8 mouse cellular contexts compared by ENCODE assay signal in the genomic region with DNA sequence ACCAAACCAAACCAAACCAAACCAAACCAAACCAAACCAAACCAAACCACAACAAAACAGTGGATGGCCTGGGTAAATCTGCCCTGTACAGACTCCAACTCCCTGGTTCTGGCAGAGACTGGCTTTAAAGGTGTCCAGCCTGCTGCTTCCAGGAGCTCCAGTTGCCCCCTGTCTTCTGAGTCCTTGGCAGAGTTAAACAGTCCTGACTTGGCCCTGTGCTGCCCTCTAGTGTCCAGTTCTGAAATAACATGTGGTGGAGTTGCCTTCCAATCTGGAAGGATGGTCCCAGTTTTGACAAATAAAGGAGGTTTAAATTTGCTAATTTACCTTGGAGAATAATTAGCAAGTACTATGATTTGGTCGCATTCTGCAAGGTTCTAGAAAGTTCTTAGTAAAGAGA.
DNase-seq lines count a peak whose midpoint lies in the region; ATAC-seq and TF ChIP-seq lines count a peak whose summit lies in the region.

No protein-coding gene starts in this region.

- no peaks in the 10 kb centered on the region for H3K36me3 ChIP-seq in liver, adult 2 months (ENCODE audit: control insufficient read depth, insufficient read depth, low read length)
- H3K36me3 ChIP-seq in liver, embryonic 11.5 days (ENCODE audit: control insufficient read depth, insufficient read depth, low read length): no peaks in the 10 kb centered on the region

- no peaks in the 10 kb centered on the region for H3K27me3 ChIP-seq in liver, adult 2 months (ENCODE audit: control insufficient read depth, insufficient read depth, low read length)
- no peaks in the 10 kb centered on the region for H3K27me3 ChIP-seq in liver, embryonic 11.5 days (replicated peaks; ENCODE audit: control insufficient read depth, insufficient read depth, low read length)

- no peaks in the 10 kb centered on the region for H3K79me2 ChIP-seq in liver, adult 2 months (ENCODE audit: control insufficient read depth, insufficient read depth, low read length)

- 0% methylated on average over 1 of the region's 1 CpGs for WGBS in liver, adult 2 months
- WGBS in liver, embryonic 11.5 days: 2% methylated on average over 1 of the region's 1 CpGs

- no peak overlapping the region for H3K27ac ChIP-seq in liver, adult 2 months (replicated peaks; ENCODE audit: insufficient read depth, low read depth, low read length)
- H3K27ac ChIP-seq in liver, embryonic 11.5 days (ENCODE audit: low read depth, low read length): no peak overlapping the region

- H3K4me1 ChIP-seq in liver, adult 2 months (ENCODE audit: control insufficient read depth, insufficient read depth, low read length): no peaks in the 10 kb centered on the region
- peaks cover 4% of the 10 kb centered on the region; the same call in 1 of the 2 replicates for H3K4me1 ChIP-seq in liver, embryonic 11.5 days (replicated peaks; ENCODE audit: control insufficient read depth, insufficient read depth, low read length)

- no peak for TF ChIP-seq POLR2A in liver, adult 2 months (IDR thresholded peaks at IDR 0.05; ENCODE audit: extremely low read depth, insufficient read depth, low read length)

- no peak overlapping the region for H3K4me2 ChIP-seq in liver, embryonic 11.5 days

- no peaks in the 10 kb centered on the region for H3K9me3 ChIP-seq in liver, embryonic 11.5 days (ENCODE audit: control insufficient read depth, low read length)

- peak; percentile 82 for TF ChIP-seq CTCF in liver, adult 2 months (IDR thresholded peaks at IDR 0.05; ENCODE audit: low read depth, low read length)

- H3K4me3 ChIP-seq in liver, adult 2 months (ENCODE audit: insufficient read depth, low read depth, low read length): no peak overlapping the region
- no peak overlapping the region for H3K4me3 ChIP-seq in liver, embryonic 11.5 days (ENCODE audit: low read depth, low read length)

- intact Hi-C loops in gastrocnemius, postnatal 36 days (cut with DNase I): loop anchor here (1.0 kb wide), 1 partner anchor 64 kb away; no protein-coding TSS in a partner anchor
- intact Hi-C loops in left cerebral cortex, postnatal 4 days (cut with DNase I): loop anchor here (1.0 to 5.0 kb wide), 2 partner anchors 64 to 199 kb away; no protein-coding TSS in a partner anchor

- DNase-seq in liver, adult 2 months (ENCODE audit: extremely low read depth, low read depth, low spot score): peak; percentile 41
- no peak for DNase-seq in liver, embryonic 11.5 days (ENCODE audit: low spot score)
- peak; percentile 89 for DNase-seq in embryo, embryonic 10.5 days (ENCODE audit: low spot score)
- peak; percentile 58 to 81 for DNase-seq in gastrocnemius, postnatal 36 days
- DNase-seq in kidney, adult 11 months: peak; percentile 60
- DNase-seq in left cerebral cortex, postnatal 4 days: peak; percentile 90
- peak; percentile 87 for DNase-seq in naive thymus-derived CD4-positive, alpha-beta T cell, adult 2 months (ENCODE audit: low read depth)
- peak; percentile 63 to 89 for DNase-seq in spleen, postnatal 4 days (ENCODE audit: low spot score in 2 of 2)

- no peak overlapping the region for H3K9ac ChIP-seq in liver, adult 2 months (ENCODE audit: low read depth, low read length)
- no peak overlapping the region for H3K9ac ChIP-seq in liver, embryonic 11.5 days (ENCODE audit: low read depth, low read length)

- ATAC-seq in liver, embryonic 11.5 days (replicated peaks; ENCODE audit: low FRiP score): no peak
